Mouse (Mus musculus): Measurements from ENCODE around the gene Elmod2. TPM values are rescaled to one million over a fixed set of nuclear protein-coding genes. Genes with fewer than 3 reads are reported as not detected.

Elmod2 gene
- polyA plus RNA-seq (2012; rRNA removed; ENCODE audit: low replicate concordance), result 2.5 and 6.7 TPM in 2 replicates

DNA sequence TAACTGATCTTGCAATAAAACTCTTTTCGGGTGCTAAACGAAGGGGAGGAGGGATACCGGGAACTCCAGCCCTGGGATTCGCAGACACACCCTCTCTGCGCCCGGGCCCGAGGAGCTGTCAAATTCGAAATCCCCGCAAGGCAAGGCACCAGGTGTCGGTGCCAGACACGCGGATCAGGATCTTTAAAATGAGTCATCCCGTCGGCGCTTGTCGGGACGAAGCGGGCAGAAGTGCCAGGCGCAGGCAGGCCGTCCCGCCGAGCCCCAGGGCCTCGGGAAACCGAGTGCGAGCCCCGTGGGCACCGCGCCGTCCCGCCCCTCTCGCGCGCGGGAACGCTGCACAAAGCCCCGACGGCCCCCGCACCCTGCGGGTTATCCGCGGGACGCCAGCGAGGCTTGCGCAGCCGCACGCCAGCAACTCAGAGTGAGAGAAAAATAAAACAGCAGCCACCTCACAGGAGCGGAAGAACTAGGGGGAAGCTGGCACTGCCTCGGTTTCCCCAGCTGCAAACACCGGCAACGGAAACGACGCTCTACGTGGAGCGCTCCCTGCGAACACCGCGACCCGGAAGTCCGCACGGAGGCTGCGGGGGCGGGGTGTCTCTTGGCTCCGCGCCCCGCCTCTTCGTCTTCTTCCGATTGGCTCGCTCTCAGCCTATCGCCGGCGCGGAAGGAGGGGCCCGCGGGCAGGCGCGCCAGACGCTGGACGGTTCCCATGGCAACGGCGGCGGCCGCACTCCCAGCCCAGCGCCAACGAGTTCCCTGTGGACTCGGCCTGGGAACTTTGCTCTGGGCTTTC lies at the start of gene Elmod2:
Gene Elmod2, minus strand, starts transcription at position 588 of the 799 bp plus-strand sequence.

DNA sequence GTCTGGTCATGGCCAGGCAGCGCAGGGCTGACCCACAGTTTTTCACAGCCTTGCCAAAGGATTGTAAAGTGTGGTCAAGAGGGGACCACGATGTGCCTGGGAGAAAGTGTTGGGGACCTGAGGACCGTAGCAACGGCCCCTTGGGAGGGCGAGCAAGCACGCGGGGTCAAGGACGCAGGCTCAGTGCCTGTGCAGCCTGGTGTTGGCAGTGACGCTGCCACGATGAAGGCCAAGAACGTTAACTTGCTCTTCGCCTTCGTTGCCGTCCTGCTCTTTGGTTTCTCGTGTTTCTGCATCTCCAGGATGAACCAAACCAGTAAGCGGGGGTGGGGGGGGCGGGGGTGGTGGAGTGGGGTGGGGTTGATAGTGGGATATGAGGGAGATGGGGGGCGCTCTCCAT lies 16.0 kb upstream of the Elmod2 start, which contains the start of gene Mgat4d:
Gene Mgat4d, plus strand, starts transcription at position 209 of the 400 bp plus-strand sequence.

GRCm38 (mm10) chr8:83290176-83290575 lies 42.1 kb downstream of the Elmod2 start, which contains the start of gene Ucp1:
Gene Ucp1, plus strand, starts transcription at chr8:83290352.

Other genes with a start within 250 kb of the Elmod2 start
- 7.0 and 11.4 TPM in 2 replicates for gene Tbc1d9, start 167.1 kb downstream of the Elmod2 start, polyA plus RNA-seq (2012; rRNA removed; ENCODE audit: low replicate concordance)
- 0.32 and 2.3 TPM in 2 replicates for gene Gm10645, start 166.3 kb downstream of the Elmod2 start, polyA plus RNA-seq (2012; rRNA removed; ENCODE audit: low replicate concordance)
- gene Ucp1, start 42.1 kb downstream of the Elmod2 start, polyA plus RNA-seq (2012; rRNA removed; ENCODE audit: low replicate concordance), result 110 and 958 TPM in 2 replicates
- not detected in 2 replicates for gene Mgat4d, start 16.0 kb upstream of the Elmod2 start, polyA plus RNA-seq (2012; rRNA removed; ENCODE audit: low replicate concordance)
- not detected in 2 replicates for gene Clgn, start 57.4 kb upstream of the Elmod2 start, polyA plus RNA-seq (2012; rRNA removed; ENCODE audit: low replicate concordance)
- 2.9 and 8.0 TPM in 2 replicates for gene Scoc, start 125.9 kb upstream of the Elmod2 start, polyA plus RNA-seq (2012; rRNA removed; ENCODE audit: low replicate concordance)
- not detected in 2 replicates for gene Olfr370, start 203.3 kb upstream of the Elmod2 start, polyA plus RNA-seq (2012; rRNA removed; ENCODE audit: low replicate concordance)
- gene Ndufb7, start 234.2 kb upstream of the Elmod2 start, polyA plus RNA-seq (2012; rRNA removed; ENCODE audit: low replicate concordance), result 442 and 514 TPM in 2 replicates

Data from mammary gland, adult 2 months (tissue).